Mouse (Mus musculus): ENCODE measurements around the gene Dram2. TPM values are rescaled to one million over a fixed set of nuclear protein-coding genes. Genes with fewer than 3 reads are reported as not detected.
"Not testable (repeated sequence)": the region's sequence is repeated elsewhere in the genome, so short reads cannot be mapped to it uniquely, and the experiment has no call there.

Dram2 gene
- polyA plus RNA-seq, 1 experiment from 2014 or later, result 45.0 TPM

DNA sequence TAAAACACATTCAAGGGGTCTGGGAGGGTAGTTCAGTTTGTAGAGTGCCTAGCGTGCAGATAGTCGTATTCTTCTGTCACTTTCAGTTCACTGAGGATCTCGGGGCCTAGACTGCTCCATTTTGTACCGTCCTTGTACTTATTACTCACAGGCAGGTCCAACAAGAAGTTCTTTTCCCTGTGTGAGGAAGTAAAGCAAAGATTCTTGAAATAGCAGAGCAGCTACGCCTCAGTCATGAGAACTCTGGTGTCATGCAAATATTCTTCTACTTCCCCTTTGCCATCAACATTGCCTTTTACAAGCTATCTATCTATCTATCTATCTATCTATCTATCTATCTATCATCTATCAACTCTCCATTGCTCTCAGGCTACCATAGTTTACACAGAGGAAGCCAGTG is 5.8 kb downstream of the Dram2 start:
- ATAC-seq (ENCODE audit: low FRiP score, low read depth), result no peak
- no peaks in the 10 kb centered on the region for H3K9me3 ChIP-seq
- 88% methylated on average over 5 of the region's 5 CpGs for WGBS
- no peak overlapping the region for H3K4me2 ChIP-seq (replicated peaks)
- no peak overlapping the region for H3K27ac ChIP-seq (replicated peaks)
- H3K36me3 ChIP-seq, result peaks cover 27% of the 10 kb centered on the region
- H3K4me1 ChIP-seq, result 0 out of 2 replicates have a peak, but pooled peaks cover 4% of the 10 kb centered on the region
- no peak overlapping the region for H3K4me3 ChIP-seq
- H3K9ac ChIP-seq (replicated peaks), result no peak overlapping the region
- no peaks in the 10 kb centered on the region for H3K27me3 ChIP-seq

- Histone ChIP-seq H3K9me3 (no peaks in the 10 kb centered on the region), H3K4me1 (no peaks in the 10 kb centered on the region), H3K4me3 (no peak overlapping the region), H3K9ac (replicated peaks) (no peak overlapping the region), H3K36me3 (peaks cover 27% of the 10 kb centered on the region), H3K4me2 (replicated peaks) (no peak overlapping the region), H3K27me3 (no peaks in the 10 kb centered on the region), H3K27ac (replicated peaks) (no peak overlapping the region)
- 81% methylated on average over 3 of the region's 3 CpGs for WGBS
- no peak for ATAC-seq (ENCODE audit: low FRiP score, low read depth)
Observed at GRCm38 (mm10) chr3:106555743-106556250, 8.2 kb downstream of the Dram2 start.

- no peak overlapping the region for H3K27ac ChIP-seq (replicated peaks)
- H3K27me3 ChIP-seq, result no peaks in the 10 kb centered on the region
- H3K4me3 ChIP-seq, result no peak overlapping the region
- ATAC-seq (ENCODE audit: low FRiP score, low read depth), result no peak
- no peak overlapping the region for H3K9ac ChIP-seq (replicated peaks)
- no peaks in the 10 kb centered on the region for H3K4me1 ChIP-seq
- no peaks in the 10 kb centered on the region for H3K9me3 ChIP-seq
- H3K36me3 ChIP-seq, result peaks cover 23% of the 10 kb centered on the region
- H3K4me2 ChIP-seq (replicated peaks), result no peak overlapping the region
Observed at GRCm38 (mm10) chr3:106558271-106558670, 10.7 kb downstream of the Dram2 start.

DNA sequence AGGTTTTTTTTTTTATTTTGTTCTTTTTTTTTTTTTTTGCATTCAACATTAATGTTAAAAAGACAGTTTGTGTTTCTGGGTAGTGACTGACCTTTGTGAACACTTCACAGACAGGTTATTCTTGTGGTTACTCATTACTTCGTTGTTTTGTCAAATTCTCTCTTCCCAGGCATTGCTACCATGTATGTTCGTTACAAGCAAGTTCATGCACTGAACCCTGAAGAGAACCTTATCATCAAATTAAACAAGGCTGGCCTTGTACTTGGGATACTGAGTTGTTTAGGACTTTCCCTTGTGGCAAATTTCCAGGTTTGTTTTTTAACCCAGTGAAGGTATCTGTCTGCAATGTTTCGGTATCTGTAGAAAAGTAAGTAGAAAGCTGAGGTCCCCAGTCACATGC is 18.3 kb downstream of the Dram2 start:
- Histone ChIP-seq H3K9ac (replicated peaks) (no peak overlapping the region), H3K27ac (replicated peaks) (no peak overlapping the region), H3K4me1 (no peaks in the 10 kb centered on the region), H3K36me3 (no peaks in the 10 kb centered on the region), H3K4me3 (no peak overlapping the region), H3K4me2 (replicated peaks) (no peak overlapping the region), H3K9me3 (no peaks in the 10 kb centered on the region), H3K27me3 (no peaks in the 10 kb centered on the region)
- ATAC-seq (ENCODE audit: low FRiP score, low read depth), result no peak
- 97% methylated on average over 3 of the region's 3 CpGs for WGBS

GRCm38 (mm10) chr3:106573191-106573590 is 25.6 kb downstream of the Dram2 start:
- Histone ChIP-seq H3K27ac (replicated peaks) (no peak overlapping the region), H3K36me3 (0 out of 2 replicates have a peak, but pooled peaks cover 2% of the 10 kb centered on the region), H3K4me1 (no peaks in the 10 kb centered on the region), H3K27me3 (no peaks in the 10 kb centered on the region), H3K9me3 (no peaks in the 10 kb centered on the region), H3K4me3 (no peak overlapping the region), H3K4me2 (replicated peaks) (no peak overlapping the region), H3K9ac (replicated peaks) (no peak overlapping the region)
- WGBS, result 85% methylated on average over 3 of the region's 3 CpGs
- ATAC-seq (ENCODE audit: low FRiP score, low read depth), result no peak

DNA sequence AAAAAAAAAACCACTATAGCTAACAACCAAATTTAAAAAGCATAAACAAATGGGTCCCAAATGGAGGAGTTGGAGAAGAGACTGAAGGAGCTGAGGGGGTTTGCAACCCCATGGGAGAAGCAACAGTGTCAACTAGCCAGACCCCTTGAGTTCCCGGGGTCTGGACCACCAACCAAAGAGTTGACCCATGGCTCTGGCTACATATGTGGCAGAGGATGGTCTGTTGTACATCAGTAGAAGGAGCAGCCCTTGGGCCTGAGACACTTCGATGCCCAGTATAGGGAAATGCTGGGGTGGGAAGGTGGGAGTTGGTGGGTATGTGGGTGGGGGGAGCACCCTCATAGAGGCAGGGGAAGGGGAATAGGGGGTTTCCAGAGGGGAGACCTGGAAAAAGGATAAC is 31.7 kb downstream of the Dram2 start:
- H3K4me1 ChIP-seq, result no peaks in the 10 kb centered on the region
- H3K27ac ChIP-seq (replicated peaks), result no peak overlapping the region
- 0 out of 2 replicates have a peak, but pooled peaks cover 2% of the 10 kb centered on the region for H3K36me3 ChIP-seq
- no peak overlapping the region for H3K4me3 ChIP-seq
- WGBS, result 86% methylated on average over 2 of the region's 2 CpGs
- H3K4me2 ChIP-seq (replicated peaks), result no peak overlapping the region
- H3K9me3 ChIP-seq, result no peaks in the 10 kb centered on the region
- no peaks in the 10 kb centered on the region for H3K27me3 ChIP-seq
- no peak overlapping the region for H3K9ac ChIP-seq (replicated peaks)
- ATAC-seq (ENCODE audit: low FRiP score, low read depth), result no peak

DNA sequence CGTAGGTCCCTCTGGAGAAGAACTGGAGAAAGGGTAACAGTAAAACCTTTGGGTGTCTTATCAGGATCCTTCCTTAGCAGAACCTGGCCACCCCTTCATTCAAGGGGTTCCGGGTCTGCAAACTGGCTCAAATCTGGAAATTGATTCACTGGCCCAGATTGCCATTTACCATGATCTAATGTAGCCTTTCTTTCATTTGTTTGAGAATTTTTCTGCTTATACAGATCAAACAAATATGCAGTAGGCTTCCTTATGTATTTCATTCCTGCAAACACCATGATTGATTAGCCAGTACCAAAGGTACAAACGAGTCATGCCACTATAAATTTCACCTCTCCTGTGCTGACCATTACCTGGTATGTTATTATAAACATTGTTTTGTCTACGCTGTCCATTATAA is 46.0 kb downstream of the Dram2 start:
- not testable (repeated sequence) for ATAC-seq (ENCODE audit: low FRiP score, low read depth); H3K4me1 ChIP-seq; H3K9me3 ChIP-seq; H3K36me3 ChIP-seq; H3K27me3 ChIP-seq; H3K4me3 ChIP-seq; H3K9ac ChIP-seq (replicated peaks); H3K4me2 ChIP-seq (replicated peaks); H3K27ac ChIP-seq (replicated peaks)
- WGBS, result 84% methylated on average over 4 of the region's 4 CpGs

- Histone ChIP-seq H3K9me3 (no peaks in the 10 kb centered on the region), H3K36me3 (no peaks in the 10 kb centered on the region), H3K27me3 (no peaks in the 10 kb centered on the region), H3K4me2 (replicated peaks) (no peak overlapping the region), H3K9ac (replicated peaks) (no peak overlapping the region), H3K4me1 (no peaks in the 10 kb centered on the region), H3K4me3 (no peak overlapping the region), H3K27ac (replicated peaks) (no peak overlapping the region)
- WGBS, result 87% methylated on average over 1 of the region's 1 CpGs
- no peak for ATAC-seq (ENCODE audit: low FRiP score, low read depth)
Observed at GRCm38 (mm10) chr3:106618103-106618502, 70.5 kb downstream of the Dram2 start.

Other genes with a start within 250 kb of the Dram2 start
- gene Chil6, start 141.6 kb upstream of the Dram2 start, polyA plus RNA-seq (2016; fragmentation: Nextera tagmentation; extraction: Ambion mirVana), result not detected in 2 replicates
- gene Dennd2d, start 65.4 kb upstream of the Dram2 start, polyA plus RNA-seq (2016; fragmentation: Nextera tagmentation; extraction: Ambion mirVana), result 0.42 and 0.75 TPM in 2 replicates
- 34.6 and 38.7 TPM in 2 replicates for gene Cept1, start within 50 bp of the Dram2 start, polyA plus RNA-seq (2016; fragmentation: Nextera tagmentation; extraction: Ambion mirVana)
- 19.5 and 20.2 TPM in 2 replicates for gene Lrif1, start 137.2 kb downstream of the Dram2 start, polyA plus RNA-seq (2016; fragmentation: Nextera tagmentation; extraction: Ambion mirVana)
- 3.6 and 4.4 TPM in 2 replicates for gene Cd53, start 242.4 kb downstream of the Dram2 start, polyA plus RNA-seq (2016; fragmentation: Nextera tagmentation; extraction: Ambion mirVana)

Measured in midbrain, embryonic 12.5 days (tissue).